Mouse (Mus musculus) MEL (cell line): ENCODE data around the gene Ern1. TPM values are rescaled to one million over a fixed set of nuclear protein-coding genes. Genes with fewer than 3 reads are reported as not detected.

Source experiments
- DNase-seq: peaks from one replicate; pipeline ENCODE4 v3.0.0; 2011; ENCODE audit warnings: low read depth, low spot score
- H3K27ac ChIP-seq: 2 replicates; pipeline ENCODE4 v1.5.1; 2012; ENCODE audit warnings: low read depth, mild to moderate bottlenecking, control low read depth, low read length, moderate library complexity; ENCODE audit not compliant: control insufficient read depth
- H3K27me3 ChIP-seq, 2 experiments: fragments of 150-350 bp in 1 of 2; sonication (generic) in 1 of 2; 2 replicates each; pipeline ENCODE4 v1.6.1; 2012; ENCODE audit warnings: low read length in 2 of 2, mild to moderate bottlenecking in 2 of 2, improper control_type of control experiment in 1 of 2, moderate library complexity in 1 of 2; ENCODE audit not compliant: insufficient read depth in 2 of 2, control insufficient read depth in 1 of 2
- H3K36me3 ChIP-seq, 2 experiments: 2 replicates each; pipeline ENCODE4 v1.6.1; 2012 to 2014; ENCODE audit warnings: low read length in 2 of 2, improper control_type of control experiment in 1 of 2, inconsistent platforms in 1 of 2, mild to moderate bottlenecking in 1 of 2; ENCODE audit not compliant: insufficient read depth in 2 of 2, control insufficient read depth in 1 of 2
- H3K4me1 ChIP-seq, 2 experiments: fragments of 150-350 bp in 1 of 2; sonication (generic) in 1 of 2; 2 replicates each; pipeline ENCODE4 v1.6.1; 2012; ENCODE audit warnings: low read length in 2 of 2, improper control_type of control experiment in 1 of 2, mild to moderate bottlenecking in 1 of 2; ENCODE audit not compliant: insufficient read depth in 2 of 2, control insufficient read depth in 1 of 2
- H3K4me3 ChIP-seq, 2 experiments: fragments of 150-350 bp in 1 of 2; sonication (generic) in 1 of 2; 2 replicates each; pipeline ENCODE4 v1.5.1; 2012; ENCODE audit warnings: low read depth in 2 of 2, low read length in 2 of 2, mild to moderate bottlenecking in 2 of 2, moderate library complexity in 2 of 2, control low read depth in 1 of 2, improper control_type of control experiment in 1 of 2; ENCODE audit not compliant: control insufficient read depth in 1 of 2, insufficient read depth in 1 of 2
- H3K79me2 ChIP-seq: 2 replicates; pipeline ENCODE4 v1.6.1; 2012; ENCODE audit warnings: mild to moderate bottlenecking, low read length, moderate library complexity; ENCODE audit not compliant: control insufficient read depth, poor library complexity, insufficient read depth
- H3K9ac ChIP-seq: 2 replicates; pipeline ENCODE4 v1.6.1; 2012; ENCODE audit warnings: low read depth, mild to moderate bottlenecking, control low read depth, low read length, moderate library complexity; ENCODE audit not compliant: control insufficient read depth, poor library complexity, severe bottlenecking
- H3K9me3 ChIP-seq: fragments of 150-350 bp; sonication (generic); replicated peaks from 2 replicates; pipeline ENCODE4 v1.6.1; 2012; ENCODE audit warnings: mild to moderate bottlenecking, low read length, improper control_type of control experiment, moderate library complexity; ENCODE audit not compliant: insufficient read depth
- BHLHE40 ChIP-seq: IDR thresholded peaks from 2 replicates; pipeline ENCODE4 v1.6.1; 2012; ENCODE audit warnings: low read depth, mild to moderate bottlenecking, inconsistent platforms, low read length, improper control_type of control experiment, borderline replicate concordance
- CHD1 ChIP-seq: IDR thresholded peaks from 2 replicates; pipeline ENCODE4 v1.6.1; 2012; ENCODE audit warnings: low read depth, mild to moderate bottlenecking, inconsistent platforms, low read length, improper control_type of control experiment
- CHD2 ChIP-seq: IDR thresholded peaks from 2 replicates; pipeline ENCODE4 v1.6.1; 2011; ENCODE audit warnings: low read length, improper control_type of control experiment
- CTCF ChIP-seq, 3 experiments: IDR thresholded peaks in 2 of 3; conservative IDR thresholded peaks in 1 of 3; 2 replicates each; pipeline ENCODE4 v1.5.1; 2011 to 2012; ENCODE audit warnings: low read length in 3 of 3, low read depth in 2 of 3, mild to moderate bottlenecking in 2 of 3, improper control_type of control experiment in 1 of 3, inconsistent platforms in 1 of 3, mixed read lengths in 1 of 3, moderate library complexity in 1 of 3; ENCODE audit not compliant: control insufficient read depth in 1 of 3, insufficient read depth in 1 of 3, poor library complexity in 1 of 3, severe bottlenecking in 1 of 3
- E2F4 ChIP-seq: IDR thresholded peaks from 2 replicates; pipeline ENCODE4 v1.6.1; 2011; ENCODE audit warnings: low read depth, low read length, improper control_type of control experiment, borderline replicate concordance
- ELF1 ChIP-seq: IDR thresholded peaks from 2 replicates; pipeline ENCODE4 v1.6.1; 2014; ENCODE audit warnings: low read depth, mild to moderate bottlenecking, inconsistent platforms, low read length, improper control_type of control experiment, moderate library complexity
- EP300 ChIP-seq, 2 experiments: IDR thresholded peaks; 2 replicates each; pipeline ENCODE4 v1.6.1; 2011; ENCODE audit warnings: improper control_type of control experiment in 2 of 2, low read length in 2 of 2, low read depth in 1 of 2, mild to moderate bottlenecking in 1 of 2
- ETS1 ChIP-seq: IDR thresholded peaks from 2 replicates; pipeline ENCODE4 v1.6.1; 2012; ENCODE audit warnings: low read depth, mild to moderate bottlenecking, inconsistent platforms, low read length, improper control_type of control experiment, moderate library complexity
- GABPA ChIP-seq: IDR thresholded peaks from 2 replicates; pipeline ENCODE4 v1.6.1; 2012; ENCODE audit warnings: low read depth, mild to moderate bottlenecking, inconsistent platforms, low read length, improper control_type of control experiment, moderate library complexity
- GATA1 ChIP-seq: IDR thresholded peaks from 2 replicates; pipeline ENCODE4 v1.6.1; 2011; ENCODE audit warnings: low read depth, low read length, improper control_type of control experiment
- HCFC1 ChIP-seq: IDR thresholded peaks from 2 replicates; pipeline ENCODE4 v1.6.1; 2012; ENCODE audit warnings: low read depth, mild to moderate bottlenecking, inconsistent platforms, low read length, improper control_type of control experiment, moderate library complexity
- JUND ChIP-seq: IDR thresholded peaks from 2 replicates; pipeline ENCODE4 v1.6.1; 2011; ENCODE audit warnings: low read depth, mild to moderate bottlenecking, improper control_type of control experiment, low read length
- KAT2A ChIP-seq: conservative IDR thresholded peaks from 2 replicates; pipeline ENCODE4 v1.6.1; 2012; ENCODE audit warnings: low read depth, low read length, improper control_type of control experiment, inconsistent platforms
- MAFK ChIP-seq: IDR thresholded peaks from 2 replicates; pipeline ENCODE4 v1.6.1; 2011; ENCODE audit warnings: low read depth, mild to moderate bottlenecking, low read length, improper control_type of control experiment, borderline replicate concordance
- MAX ChIP-seq: IDR thresholded peaks from 2 replicates; pipeline ENCODE4 v1.6.1; 2011; ENCODE audit warnings: low read length, improper control_type of control experiment
- MAZ ChIP-seq: IDR thresholded peaks from 2 replicates; pipeline ENCODE4 v1.6.1; 2012; ENCODE audit warnings: low read depth, mild to moderate bottlenecking, inconsistent platforms, low read length, improper control_type of control experiment
- MEF2A ChIP-seq: IDR thresholded peaks from 2 replicates; pipeline ENCODE4 v1.6.1; 2014; ENCODE audit warnings: low read depth, mild to moderate bottlenecking, inconsistent platforms, low read length, improper control_type of control experiment; ENCODE audit not compliant: poor library complexity, insufficient replicate concordance, severe bottlenecking; ENCODE audit errors: extremely low read depth
- MXI1 ChIP-seq: IDR thresholded peaks from 2 replicates; pipeline ENCODE4 v1.6.1; 2011; ENCODE audit warnings: mild to moderate bottlenecking, low read depth, low read length, improper control_type of control experiment
- MYB ChIP-seq: IDR thresholded peaks from 2 replicates; pipeline ENCODE4 v1.6.1; 2011; ENCODE audit warnings: mild to moderate bottlenecking, low read depth, low read length, improper control_type of control experiment
- MYC ChIP-seq: IDR thresholded peaks from 2 replicates; pipeline ENCODE4 v1.6.1; 2011; ENCODE audit warnings: low read depth, mild to moderate bottlenecking, low read length, improper control_type of control experiment, moderate library complexity
- NELFE ChIP-seq: IDR thresholded peaks from 2 replicates; pipeline ENCODE4 v1.6.1; 2011; ENCODE audit warnings: low read depth, low read length, improper control_type of control experiment
- POLR2A ChIP-seq, 2 experiments: IDR thresholded peaks; 2 replicates each; pipeline ENCODE4 v1.6.1; 2011 to 2012; ENCODE audit warnings: low read length in 2 of 2, mild to moderate bottlenecking in 2 of 2, control low read depth in 1 of 2, improper control_type of control experiment in 1 of 2, low read depth in 1 of 2, moderate library complexity in 1 of 2; ENCODE audit not compliant: control insufficient read depth in 1 of 2, insufficient read depth in 1 of 2, poor library complexity in 1 of 2
- POLR2AphosphoS2 ChIP-seq: IDR thresholded peaks from 2 replicates; pipeline ENCODE4 v1.6.1; 2011; ENCODE audit warnings: low read length, improper control_type of control experiment
- POLR2AphosphoS5 ChIP-seq: IDR thresholded peaks from 2 replicates; pipeline ENCODE4 v1.6.1; 2012; ENCODE audit warnings: low read depth, borderline replicate concordance, mild to moderate bottlenecking, inconsistent platforms, low read length, moderate library complexity, mixed read lengths
- RAD21 ChIP-seq: IDR thresholded peaks from 2 replicates; pipeline ENCODE4 v1.6.1; 2011; ENCODE audit warnings: mild to moderate bottlenecking, low read depth, low read length, improper control_type of control experiment
- RCOR1 ChIP-seq: IDR thresholded peaks from 2 replicates; pipeline ENCODE4 v1.6.1; 2012; ENCODE audit warnings: low read depth, mild to moderate bottlenecking, inconsistent platforms, low read length, improper control_type of control experiment
- SIN3A ChIP-seq: IDR thresholded peaks from 2 replicates; pipeline ENCODE4 v1.6.1; 2012; ENCODE audit warnings: low read length, improper control_type of control experiment, inconsistent platforms
- SMC3 ChIP-seq: IDR thresholded peaks from 2 replicates; pipeline ENCODE4 v1.6.1; 2011; ENCODE audit warnings: low read depth, low read length, improper control_type of control experiment
- TAL1 ChIP-seq: IDR thresholded peaks from 2 replicates; pipeline ENCODE4 v1.6.1; 2012; ENCODE audit warnings: mild to moderate bottlenecking, inconsistent platforms, low read length, moderate library complexity, mixed read lengths
- TBP ChIP-seq: IDR thresholded peaks from 2 replicates; pipeline ENCODE4 v1.8.0; 2011; ENCODE audit warnings: low read depth, low read length, improper control_type of control experiment
- TCF12 ChIP-seq: IDR thresholded peaks from 2 replicates; pipeline ENCODE4 v1.6.1; 2014; ENCODE audit warnings: low read depth, mild to moderate bottlenecking, inconsistent platforms, low read length, improper control_type of control experiment, moderate library complexity
- UBTF ChIP-seq: IDR thresholded peaks from 2 replicates; pipeline ENCODE4 v1.6.1; 2012; ENCODE audit warnings: low read depth, mild to moderate bottlenecking, inconsistent platforms, low read length, improper control_type of control experiment, moderate library complexity, borderline replicate concordance; ENCODE audit not compliant: insufficient read depth
- USF1 ChIP-seq: IDR thresholded peaks from 2 replicates; pipeline ENCODE4 v1.6.1; 2014; ENCODE audit warnings: low read depth, mild to moderate bottlenecking, inconsistent platforms, low read length, improper control_type of control experiment, moderate library complexity
- USF2 ChIP-seq, 2 experiments: IDR thresholded peaks; 2 replicates each; pipeline ENCODE4 v1.6.1; 2011 to 2012; ENCODE audit warnings: improper control_type of control experiment in 2 of 2, low read length in 2 of 2, borderline replicate concordance in 1 of 2, inconsistent platforms in 1 of 2, low read depth in 1 of 2, mild to moderate bottlenecking in 1 of 2; ENCODE audit not compliant: insufficient read depth in 1 of 2
- ZC3H11A ChIP-seq: IDR thresholded peaks from 2 replicates; pipeline ENCODE4 v1.6.1; 2012; ENCODE audit warnings: low read depth, mild to moderate bottlenecking, inconsistent platforms, low read length, improper control_type of control experiment
- ZKSCAN1 ChIP-seq: IDR thresholded peaks from 2 replicates; pipeline ENCODE4 v1.6.1; 2012; ENCODE audit warnings: low read depth, mild to moderate bottlenecking, inconsistent platforms, low read length, improper control_type of control experiment, moderate library complexity
- ZMIZ1 ChIP-seq: IDR thresholded peaks from 2 replicates; pipeline ENCODE4 v1.6.1; 2012; ENCODE audit warnings: low read depth, mild to moderate bottlenecking, inconsistent platforms, low read length, improper control_type of control experiment, moderate library complexity
- ZNF384 ChIP-seq: IDR thresholded peaks from 2 replicates; pipeline ENCODE4 v1.6.1; 2012; ENCODE audit warnings: low read depth, mild to moderate bottlenecking, inconsistent platforms, low read length, improper control_type of control experiment
- polyA plus RNA-seq, 2 experiments: library from polyadenylated mRNA; stranded (reverse) in 1 of 2; unstranded in 1 of 2; fragments of >175 nt in 1 of 2; fragments of >200 nt in 1 of 2; gene quantifications; 2 replicates each; pipeline versions ENCODE4 v1.2.1 to v1.2.4; 2012; ENCODE audit warnings: low replicate concordance in 2 of 2, low read depth in 1 of 2; ENCODE audit not compliant: insufficient read length in 2 of 2, insufficient read depth in 1 of 2, missing spikeins in 1 of 2
- total RNA-seq: library from RNA; depleted of rRNA; stranded (reverse); fragments of 300-350 nt; gene quantifications from 2 replicates; pipeline ENCODE4 v1.2.3, GENCODE M21; 2012

Ern1 gene
- total and polyA plus RNA-seq, 3 experiments, result 4.3 to 5.7 TPM; not detected in 1

DNA sequence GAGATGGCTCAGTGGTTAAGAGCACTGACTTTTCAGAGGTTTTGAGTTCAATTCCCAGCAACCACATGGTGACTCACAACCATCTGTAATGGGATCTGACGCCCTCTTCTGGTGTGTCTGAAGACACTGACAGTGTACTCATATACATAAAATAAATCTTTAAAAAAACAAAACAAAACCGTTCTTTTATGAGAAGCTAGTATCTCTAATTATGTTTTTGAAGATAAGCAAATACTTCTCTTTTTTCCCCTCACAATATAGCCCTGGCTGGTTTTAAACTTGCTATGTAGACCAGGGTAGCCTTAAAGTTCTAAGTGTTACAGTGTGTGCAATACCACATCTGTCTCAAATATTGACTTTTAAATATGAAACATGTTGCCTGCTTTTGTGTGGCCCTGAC, 76.5 kb downstream of the Ern1 start:
- Histone ChIP-seq H3K36me3 (peaks cover 5 to 14% of the 10 kb centered on the region in 2 experiments), H3K27ac (peak overlapping the region; percentile 50; the same call in 1 of the 2 replicates), H3K9me3 (no peaks in the 10 kb centered on the region), H3K9ac (no peak overlapping the region), H3K27me3 (no peaks in the 10 kb centered on the region), H3K4me3 (no peak overlapping the region), H3K4me1 (peaks cover 4 to 10% of the 10 kb centered on the region in 2 experiments), H3K79me2 (no peaks in the 10 kb centered on the region)
- DNase-seq, result peak; percentile 64
- TF ChIP-seq POLR2AphosphoS2 (no peak), CHD1 (0 out of 2 replicates have a peak, but pooled peaks have one; percentile 58), TAL1 (no peak), BHLHE40 (no peak), GABPA (no peak), KAT2A (no peak), GATA1 (peak; percentile 71), E2F4 (no peak), RAD21 (no peak), MYB (no peak), UBTF (no peak), ZMIZ1 (no peak), HCFC1 (no peak), CHD2 (no peak), CTCF (IDR thresholded peaks at IDR 0.05 in 2 of 3, conservative IDR thresholded peaks at IDR 0.05 in 1 of 3; ENCODE audit: control insufficient read depth in 1 of 3, insufficient read depth in 1 of 3, low read depth in 2 of 3, low read length in 3 of 3, poor library complexity in 1 of 3, severe bottlenecking in 1 of 3) (peak in 1 of 3 experiments; percentile 25; a peak in 3 of 6 replicates), SMC3 (no peak), NELFE (no peak), USF2 (IDR thresholded peaks at IDR 0.05; ENCODE audit: borderline replicate concordance in 1 of 2, insufficient read depth in 1 of 2, low read depth in 1 of 2, low read length in 2 of 2) (no peak), ELF1 (no peak), JUND (0 out of 2 replicates have a peak, but pooled peaks have one; percentile 22), ZNF384 (peak; percentile 63), TCF12 (peak; percentile 25; the same call in 1 of the 2 replicates), MAX (no peak), MEF2A (no peak), MAZ (no peak), POLR2A (IDR thresholded peaks at IDR 0.05; ENCODE audit: control insufficient read depth in 1 of 2, insufficient read depth in 1 of 2, low read depth in 1 of 2, low read length in 2 of 2, poor library complexity in 1 of 2) (no peak), MXI1 (no peak), MAFK (no peak), TBP (0 out of 2 replicates have a peak, but pooled peaks have one; percentile 25), RCOR1 (peak; percentile 79), ZKSCAN1 (no peak), MYC (peak; percentile 63; the same call in 1 of the 2 replicates), EP300 (IDR thresholded peaks at IDR 0.05; ENCODE audit: low read depth in 1 of 2, low read length in 2 of 2) (peak; percentile 69 to 78), POLR2AphosphoS5 (no peak), SIN3A (no peak; the same call in none of the 2 replicates), USF1 (no peak), ZC3H11A (no peak; the same call in 1 of the 2 replicates), ETS1 (no peak)
